Mouse (Mus musculus) midbrain, embryonic 16.5 days (tissue): ENCODE data around the gene Kbtbd8. TPM values are rescaled to one million over a fixed set of nuclear protein-coding genes. Genes with fewer than 3 reads are reported as not detected.

ENCODE experiments used
- ATAC-seq: fragments of 200-750 bp; cut with Nextera tagmentation; 2 replicates; pipeline ENCODE4 v1.8.0; 2017; ENCODE audit warnings: moderate TSS enrichment
- H3K27ac ChIP-seq: fragments of 300-500 bp; sonication (generic); 2 replicates; pipeline ENCODE4 v1.5.1; 2014; ENCODE audit warnings: mild to moderate bottlenecking, low read length, mixed read lengths
- H3K27me3 ChIP-seq: fragments of 300-500 bp; sonication (generic); 2 replicates; pipeline ENCODE4 v1.6.1; 2014; ENCODE audit warnings: low read depth, low read length, mixed read lengths; ENCODE audit not compliant: control insufficient read depth, insufficient read depth
- H3K36me3 ChIP-seq: fragments of 300-500 bp; sonication (generic); 2 replicates; pipeline ENCODE4 v1.6.1; 2014; ENCODE audit warnings: mild to moderate bottlenecking, low read length, moderate library complexity, mixed read lengths; ENCODE audit not compliant: control insufficient read depth, insufficient read depth
- H3K4me1 ChIP-seq: fragments of 300-500 bp; sonication (generic); 2 replicates; pipeline ENCODE4 v1.6.1; 2014; ENCODE audit warnings: mild to moderate bottlenecking, low read length, mixed read lengths; ENCODE audit not compliant: control insufficient read depth, insufficient read depth
- H3K4me2 ChIP-seq: fragments of 300-500 bp; sonication (generic); 2 replicates; pipeline ENCODE4 v1.6.1; 2014; ENCODE audit warnings: mild to moderate bottlenecking, low read length, mixed read lengths
- H3K4me3 ChIP-seq: fragments of 300-500 bp; sonication (generic); 2 replicates; pipeline ENCODE4 v1.5.1; 2014; ENCODE audit warnings: low read depth, mild to moderate bottlenecking, low read length, moderate library complexity, mixed read lengths
- H3K9ac ChIP-seq: fragments of 300-500 bp; sonication (generic); 2 replicates; pipeline ENCODE4 v1.6.1; 2014; ENCODE audit warnings: low read depth, low read length, mixed read lengths
- H3K9me3 ChIP-seq: fragments of 300-500 bp; sonication (generic); replicated peaks from 2 replicates; pipeline ENCODE4 v1.6.1; 2014; ENCODE audit warnings: mild to moderate bottlenecking, low read length, mixed read lengths; ENCODE audit not compliant: control insufficient read depth, poor library complexity, severe bottlenecking
- WGBS: fragments of 180-500 bp; shearing (Covaris S2); extraction: QIAGEN DNeasy Blood & Tissue Kit; methylation state at CpG from one replicate; pipeline ENCODE4 v1.1.7; 2014; 5-methylcytosine and 5-hydroxymethylcytosine counted together
- polyA plus RNA-seq: library from polyadenylated mRNA; unstranded; fragments of >200 nt; fragmentation: Nextera tagmentation; extraction: Ambion mirVana; gene quantifications from 2 replicates; pipeline ENCODE4 v1.2.1, GENCODE M21; 2015

Gene Kbtbd8
- polyA plus RNA-seq, 1 experiment from 2014 or later = 5.1 TPM

DNA sequence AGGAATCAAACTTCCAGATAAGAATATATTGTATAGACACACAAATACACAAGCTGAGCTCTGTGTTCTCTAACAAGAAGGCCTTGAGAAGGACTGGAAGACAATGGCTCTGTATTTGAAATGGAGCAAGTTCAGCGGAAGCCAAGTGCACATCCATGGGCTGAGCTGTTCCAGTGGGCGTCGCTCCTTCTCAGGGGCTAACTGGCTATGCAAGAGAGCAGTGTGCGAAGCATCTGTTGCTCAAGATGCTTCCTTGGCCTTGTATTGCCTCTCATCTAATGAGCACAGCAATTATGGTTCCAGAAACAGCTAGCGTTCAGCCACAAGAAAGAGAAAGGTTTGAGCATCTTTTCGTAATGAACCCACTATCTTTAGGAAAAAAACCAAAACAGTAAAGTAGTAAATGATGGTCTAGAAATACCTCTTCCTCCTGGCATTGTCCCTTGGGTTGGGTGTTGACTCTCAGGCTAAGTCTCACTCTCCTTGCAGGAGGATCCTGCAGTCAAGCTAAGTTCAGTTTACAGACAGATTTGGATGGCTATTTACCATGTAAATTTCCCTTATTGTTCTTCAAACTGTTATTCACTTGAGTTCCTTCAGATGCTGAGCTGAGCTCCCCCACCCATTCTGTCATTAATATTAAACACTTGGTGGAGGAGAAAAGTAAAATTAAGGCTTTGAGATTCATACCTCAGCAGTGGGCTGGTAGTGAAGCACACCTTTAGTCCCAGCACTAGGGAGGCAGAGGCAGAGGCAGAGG lies 7.2 kb upstream of the Kbtbd8 start:
- Histone ChIP-seq H3K4me3 (no peak overlapping the region), H3K9me3 (no peaks in the 10 kb centered on the region), H3K4me2 (no peak overlapping the region), H3K9ac (no peak overlapping the region), H3K4me1 (no peaks in the 10 kb centered on the region), H3K27ac (no peak overlapping the region), H3K36me3 (no peaks in the 10 kb centered on the region), H3K27me3 (no peaks in the 10 kb centered on the region; the same call in 1 of the 2 replicates)
- no peak for ATAC-seq
- WGBS = 84% methylated on average over 6 of the region's 6 CpGs

DNA sequence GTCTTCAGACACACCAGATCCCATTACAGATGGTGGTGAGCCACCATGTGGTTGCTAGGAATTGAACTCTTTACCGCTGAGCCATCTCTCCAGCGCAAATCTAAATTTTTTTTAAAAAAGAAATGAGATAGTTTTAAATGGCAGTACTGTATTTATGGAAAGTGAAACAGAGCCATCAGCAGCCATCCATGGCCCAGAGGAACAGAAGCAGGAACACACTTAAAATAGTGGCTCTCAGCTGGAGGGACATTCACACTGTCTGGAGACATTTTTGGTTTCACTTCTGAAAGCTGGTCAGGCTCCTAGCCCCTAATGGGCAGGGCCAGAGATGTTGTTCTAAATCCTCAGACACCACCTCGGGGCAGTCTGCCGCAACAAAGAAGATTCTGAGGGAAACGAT lies 5.0 kb upstream of the Kbtbd8 start:
- no peaks in the 10 kb centered on the region; the same call in 1 of the 2 replicates for H3K27me3 ChIP-seq
- H3K4me2 ChIP-seq = no peak overlapping the region
- no peak overlapping the region for H3K4me3 ChIP-seq
- no peaks in the 10 kb centered on the region for H3K9me3 ChIP-seq
- ATAC-seq = no peak
- H3K27ac ChIP-seq = no peak overlapping the region
- H3K4me1 ChIP-seq = peaks cover under 1% of the 10 kb centered on the region; the same call in 1 of the 2 replicates
- H3K9ac ChIP-seq = no peak overlapping the region
- WGBS = 77% methylated on average over 5 of the region's 5 CpGs
- no peaks in the 10 kb centered on the region for H3K36me3 ChIP-seq

- ATAC-seq = no peak
- 58% methylated on average over 8 of the region's 8 CpGs for WGBS
- no peaks in the 10 kb centered on the region for H3K36me3 ChIP-seq
- no peaks in the 10 kb centered on the region; the same call in 1 of the 2 replicates for H3K27me3 ChIP-seq
- H3K4me2 ChIP-seq = no peak overlapping the region
- no peak overlapping the region for H3K4me3 ChIP-seq
- H3K4me1 ChIP-seq = peaks cover 13% of the 10 kb centered on the region
- H3K27ac ChIP-seq = no peak overlapping the region
- H3K9ac ChIP-seq = no peak overlapping the region
- H3K9me3 ChIP-seq = no peaks in the 10 kb centered on the region
Observed at GRCm38 (mm10) chr6:95116513-95116912, 527 bp upstream of the Kbtbd8 start.

DNA sequence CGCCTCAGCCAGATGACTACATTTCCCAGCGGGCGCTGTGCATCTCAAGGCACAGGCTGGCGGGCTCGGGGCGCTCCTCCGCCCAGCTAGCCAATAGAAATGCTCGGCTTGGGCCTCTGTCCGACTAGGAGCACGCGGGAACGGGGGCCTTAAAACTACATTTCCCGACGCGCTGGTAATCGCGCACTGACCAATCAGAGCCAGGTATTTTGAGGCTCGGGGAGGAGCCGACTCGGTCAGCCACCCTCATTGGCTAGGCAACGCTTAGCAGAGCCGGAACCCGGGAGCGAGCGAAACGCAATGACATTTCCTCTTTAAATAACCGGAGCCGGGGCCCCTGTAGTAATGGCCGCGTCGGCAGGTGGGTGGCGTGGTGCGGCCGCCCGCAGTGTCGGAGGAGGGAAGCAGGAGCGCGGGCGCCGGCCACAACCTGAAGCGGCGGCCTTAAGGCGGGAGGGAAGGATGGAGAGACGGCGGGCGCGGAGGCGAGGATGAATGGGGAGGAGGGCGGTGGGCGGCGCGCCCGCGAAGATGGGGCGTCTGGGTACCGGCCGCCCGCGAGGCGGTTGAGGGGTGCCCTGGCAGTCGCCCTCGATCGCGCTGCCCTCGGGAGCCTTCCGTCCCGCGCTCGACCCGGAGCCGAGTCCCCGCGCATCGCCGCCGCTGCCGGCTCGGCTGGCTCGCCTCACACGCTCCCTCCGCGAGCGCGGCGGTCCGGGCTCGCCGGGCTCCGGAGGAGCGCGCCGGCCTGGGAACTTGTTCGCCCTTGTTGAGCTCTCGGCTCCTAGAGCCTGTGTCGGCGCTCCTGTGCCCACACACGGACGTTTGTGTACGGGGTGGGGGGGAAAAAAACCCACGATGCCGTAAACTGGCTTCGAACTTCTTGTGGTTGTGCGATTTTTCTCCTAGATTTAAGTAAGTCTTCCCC lies 838 bp downstream of the Kbtbd8 start:
- Histone ChIP-seq H3K36me3 (peaks cover 5% of the 10 kb centered on the region), H3K9ac (peak overlapping the region; percentile 86), H3K27ac (peak overlapping the region; percentile 93), H3K4me2 (peak overlapping the region; percentile 82), H3K4me1 (peaks cover 13% of the 10 kb centered on the region), H3K27me3 (no peaks in the 10 kb centered on the region; the same call in 1 of the 2 replicates), H3K4me3 (peak overlapping the region; percentile 86), H3K9me3 (no peaks in the 10 kb centered on the region)
- under 1% methylated on average over 99 of the region's 103 CpGs for WGBS
- ATAC-seq = peak; percentile 100

- Histone ChIP-seq H3K9ac (no peak overlapping the region), H3K4me1 (peaks cover 20% of the 10 kb centered on the region), H3K27ac (no peak overlapping the region), H3K36me3 (peaks cover 5% of the 10 kb centered on the region), H3K4me3 (no peak overlapping the region), H3K4me2 (peak overlapping the region; percentile 17; the same call in 1 of the 2 replicates), H3K27me3 (no peaks in the 10 kb centered on the region), H3K9me3 (no peaks in the 10 kb centered on the region)
- no peak for ATAC-seq
- 88% methylated on average over 3 of the region's 3 CpGs for WGBS
Observed at GRCm38 (mm10) chr6:95119389-95119788, 2.3 kb downstream of the Kbtbd8 start.

DNA sequence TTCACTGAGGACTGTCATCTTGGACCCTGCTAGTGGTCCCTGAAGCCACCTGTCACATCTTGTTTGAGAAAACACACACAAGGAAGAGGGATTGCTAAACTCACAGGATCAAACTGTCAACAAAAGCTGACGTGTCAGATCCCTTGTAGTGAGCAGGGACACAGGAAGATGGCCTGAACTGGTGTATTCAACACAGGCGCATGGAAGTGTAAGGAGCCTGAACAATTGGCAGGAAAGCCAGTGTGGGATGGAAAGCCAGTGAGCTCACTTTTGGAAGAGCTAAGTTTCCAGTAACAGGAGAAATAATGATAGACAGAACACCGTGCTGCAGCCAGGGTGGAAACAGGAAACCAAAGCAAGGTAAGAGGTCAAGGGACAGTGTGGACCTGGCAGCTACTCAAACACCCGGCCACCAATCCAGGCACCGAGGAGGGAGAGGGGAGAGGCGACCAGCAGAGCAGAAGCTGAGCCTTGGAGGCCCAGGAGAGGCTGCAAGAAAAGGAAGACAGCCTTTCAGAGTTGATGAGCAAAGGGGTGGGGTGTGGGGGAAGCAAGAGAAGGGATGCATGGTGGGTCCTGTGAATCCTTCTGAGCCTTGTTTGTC lies 33.0 kb downstream of the Kbtbd8 start:
- WGBS = 66% methylated on average over 6 of the region's 6 CpGs
- no peaks in the 10 kb centered on the region for H3K9me3 ChIP-seq
- no peak overlapping the region for H3K4me3 ChIP-seq
- no peak for ATAC-seq
- H3K4me2 ChIP-seq = no peak overlapping the region
- no peaks in the 10 kb centered on the region for H3K27me3 ChIP-seq
- no peaks in the 10 kb centered on the region for H3K4me1 ChIP-seq
- no peaks in the 10 kb centered on the region for H3K36me3 ChIP-seq
- no peak overlapping the region for H3K27ac ChIP-seq
- no peak overlapping the region for H3K9ac ChIP-seq

- 86% methylated on average over 4 of the region's 4 CpGs for WGBS
- ATAC-seq = no peak
- Histone ChIP-seq H3K9me3 (no peaks in the 10 kb centered on the region), H3K4me3 (no peak overlapping the region), H3K4me2 (no peak overlapping the region), H3K4me1 (no peaks in the 10 kb centered on the region), H3K27ac (no peak overlapping the region), H3K27me3 (no peaks in the 10 kb centered on the region), H3K9ac (no peak overlapping the region), H3K36me3 (no peaks in the 10 kb centered on the region)
Observed at GRCm38 (mm10) chr6:95150885-95151284, 33.8 kb downstream of the Kbtbd8 start.

GRCm38 (mm10) chr6:95151563-95151962 lies 34.5 kb downstream of the Kbtbd8 start:
- H3K4me2 ChIP-seq = no peak overlapping the region

More at GRCm38 (mm10) chr6:95151563-95151962, 34.5 kb downstream of the Kbtbd8 start:
- Histone ChIP-seq H3K4me1 (no peaks in the 10 kb centered on the region), H3K27ac (no peak overlapping the region), H3K9ac (no peak overlapping the region), H3K9me3 (no peaks in the 10 kb centered on the region), H3K4me3 (no peak overlapping the region), H3K27me3 (no peaks in the 10 kb centered on the region), H3K36me3 (no peaks in the 10 kb centered on the region)
- WGBS = 74% methylated on average over 2 of the region's 2 CpGs
- no peak for ATAC-seq
